Mouse (Mus musculus) ES-E14 (cell line): ENCODE measurements around the gene Tshz2. TPM values are rescaled to one million over a fixed set of nuclear protein-coding genes. Genes with fewer than 3 reads are reported as not detected.
"Not testable (repeated sequence)": the region's sequence is repeated elsewhere in the genome, so short reads cannot be mapped to it uniquely, and the experiment has no call there.

Source experiments
- DNase-seq: peaks from one replicate; pipeline ENCODE4 v3.0.0-alpha.2; 2013; ENCODE audit warnings: low read depth, low spot score
- H3K27ac ChIP-seq: 2 replicates; pipeline ENCODE4 v1.5.1; 2012; ENCODE audit warnings: low read depth, mild to moderate bottlenecking, low read length, moderate library complexity, mixed read lengths; ENCODE audit not compliant: poor library complexity, insufficient read depth, severe bottlenecking
- H3K36me3 ChIP-seq: 2 replicates; pipeline ENCODE4 v1.6.1; 2012; ENCODE audit warnings: mild to moderate bottlenecking, low read length, moderate library complexity, mixed read lengths; ENCODE audit not compliant: control insufficient read depth, poor library complexity, insufficient read depth, severe bottlenecking
- H3K4me1 ChIP-seq, 2 experiments: fragments of 150-350 bp in 1 of 2; sonication (generic) in 1 of 2; 2 replicates each; pipeline ENCODE4 v1.6.1; 2012; ENCODE audit warnings: low read length in 2 of 2, mild to moderate bottlenecking in 1 of 2, mixed read lengths in 1 of 2; ENCODE audit not compliant: control insufficient read depth in 2 of 2, insufficient read depth in 2 of 2, poor library complexity in 1 of 2
- H3K4me3 ChIP-seq, 2 experiments: fragments of 150-350 bp in 1 of 2; sonication (generic) in 1 of 2; 2 replicates each; pipeline ENCODE4 v1.5.1; 2012; ENCODE audit warnings: low read length in 2 of 2, low read depth in 1 of 2, mild to moderate bottlenecking in 1 of 2, mixed read lengths in 1 of 2; ENCODE audit not compliant: insufficient read depth in 1 of 2, poor library complexity in 1 of 2, severe bottlenecking in 1 of 2
- H3K9ac ChIP-seq: 2 replicates; pipeline ENCODE4 v1.6.1; 2012; ENCODE audit warnings: low read depth, mild to moderate bottlenecking, low read length, mixed read lengths; ENCODE audit not compliant: poor library complexity, insufficient read depth, severe bottlenecking
- H3K9me3 ChIP-seq: fragments of 150-350 bp; sonication (generic); 2 replicates; pipeline ENCODE4 v1.6.1; 2012; ENCODE audit warnings: low read depth, mild to moderate bottlenecking, low read length; ENCODE audit not compliant: control insufficient read depth, insufficient read depth
- CHD2 ChIP-seq: IDR thresholded peaks from 2 replicates; pipeline ENCODE4 v1.6.1; 2014; ENCODE audit warnings: mild to moderate bottlenecking, low read depth, low read length, inconsistent platforms
- HCFC1 ChIP-seq: IDR thresholded peaks from 2 replicates; pipeline ENCODE4 v1.6.1; 2012; ENCODE audit warnings: low read length, inconsistent platforms, borderline replicate concordance; ENCODE audit not compliant: insufficient read depth
- MAFK ChIP-seq: IDR thresholded peaks from 2 replicates; pipeline ENCODE4 v1.6.1; 2014; ENCODE audit warnings: mild to moderate bottlenecking, low read depth, low read length, inconsistent platforms; ENCODE audit not compliant: insufficient read depth
- ZC3H11A ChIP-seq: IDR thresholded peaks from 2 replicates; pipeline ENCODE4 v1.6.1; 2012; ENCODE audit warnings: low read depth, mild to moderate bottlenecking, inconsistent platforms, low read length, borderline replicate concordance
- ZNF384 ChIP-seq: IDR thresholded peaks from 2 replicates; pipeline ENCODE4 v1.6.1; 2012; ENCODE audit warnings: low read depth, low read length, inconsistent platforms
- in situ Hi-C, 2 experiments: fragments of 600-800 bp; cut with MboI; formaldehyde crosslinking; loops; one replicate each; pipeline ENCODE4 v1.15.1; 2025; ENCODE audit warnings: low sequenced_read_pairs in 2 of 2, inconsistent platforms in 1 of 2; ENCODE audit not compliant: unreplicated experiment in 2 of 2
- total RNA-seq: library from RNA; depleted of rRNA; stranded (reverse); fragments of 300-350 nt; gene quantifications from 2 replicates; pipeline ENCODE4 v1.2.3, GENCODE M21; 2012

Tshz2 gene
- total RNA-seq, 1 experiment = 0.27 TPM

- no peak for DNase-seq
- in situ Hi-C loops = no loop called here
- TF ChIP-seq CHD2 (no peak), ZNF384 (no peak), MAFK (no peak), HCFC1 (no peak), ZC3H11A (no peak)
- no peaks in the 10 kb centered on the region for H3K36me3 ChIP-seq
- peaks cover 2 to 5% of the 10 kb centered on the region in 2 experiments; a peak in 3 of 4 replicates for H3K4me1 ChIP-seq
- no peak overlapping the region for H3K4me3 ChIP-seq
- H3K9ac ChIP-seq = no peak overlapping the region
- no peaks in the 10 kb centered on the region for H3K9me3 ChIP-seq
- H3K27ac ChIP-seq = no peak overlapping the region
Observed at GRCm38 (mm10) chr2:169778740-169779345, 146.0 kb downstream of the Tshz2 start.

DNA sequence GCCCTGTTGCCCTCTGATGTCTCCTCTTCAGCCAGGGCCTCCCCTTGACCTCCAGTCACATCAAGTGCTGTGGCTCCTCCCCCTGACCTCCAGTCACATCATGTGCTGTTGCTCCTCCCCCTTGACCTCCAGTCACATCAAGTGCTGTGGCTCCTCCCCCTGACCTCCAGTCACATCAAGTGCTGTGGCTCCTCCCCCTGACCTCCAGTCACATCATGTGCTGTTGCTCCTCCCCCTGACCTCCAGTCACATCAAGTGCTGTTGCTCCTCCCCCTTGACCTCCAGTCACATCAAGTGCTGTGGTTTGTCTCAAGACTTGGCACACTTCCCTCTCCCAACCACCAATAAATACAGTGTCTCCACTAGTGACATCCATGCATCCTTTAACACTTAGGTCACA, 148.9 kb downstream of the Tshz2 start:
- H3K9ac ChIP-seq, H3K36me3 ChIP-seq, H3K27ac ChIP-seq, H3K4me3 ChIP-seq, H3K9me3 ChIP-seq, in situ Hi-C loops, H3K4me1 ChIP-seq: not testable (repeated sequence)
- DNase-seq = peak; percentile 45

- H3K4me1 ChIP-seq = peaks cover 2 to 5% of the 10 kb centered on the region in 2 experiments; a peak in 3 of 4 replicates
- TF ChIP-seq ZNF384 (no peak), MAFK (no peak), HCFC1 (no peak), CHD2 (no peak), ZC3H11A (no peak)
- no peaks in the 10 kb centered on the region for H3K9me3 ChIP-seq
- no peaks in the 10 kb centered on the region for H3K36me3 ChIP-seq
- no peak overlapping the region for H3K4me3 ChIP-seq
- no peak overlapping the region for H3K27ac ChIP-seq
- no peak for DNase-seq
- H3K9ac ChIP-seq = no peak overlapping the region
- in situ Hi-C loops = no loop called here
Observed at GRCm38 (mm10) chr2:169782874-169783680, 150.3 kb downstream of the Tshz2 start.

DNA sequence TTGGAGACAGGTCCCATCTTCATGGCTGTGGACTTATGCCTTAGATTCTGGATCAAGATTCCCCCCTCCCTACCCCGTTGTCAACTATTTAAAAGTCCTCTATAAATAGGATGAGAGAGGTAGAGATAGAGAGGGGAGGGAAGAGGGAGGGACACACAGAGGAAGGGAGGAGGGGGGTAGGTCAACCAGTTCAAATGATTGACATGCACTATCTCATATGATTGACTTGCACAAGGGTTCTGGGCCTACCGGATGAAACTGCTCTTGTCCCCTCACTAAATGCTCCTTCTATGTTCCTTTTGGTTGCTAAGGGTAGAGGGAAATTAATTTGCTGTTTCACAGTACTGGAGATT, 150.8 kb downstream of the Tshz2 start:
- H3K4me3 ChIP-seq = no peak overlapping the region
- H3K27ac ChIP-seq = no peak overlapping the region

More for the DNA sequence above, 150.8 kb downstream of the Tshz2 start:
- no peak overlapping the region for H3K9ac ChIP-seq
- H3K36me3 ChIP-seq = no peaks in the 10 kb centered on the region
- H3K9me3 ChIP-seq = no peaks in the 10 kb centered on the region
- TF ChIP-seq ZC3H11A (no peak), HCFC1 (no peak), CHD2 (no peak), MAFK (no peak), ZNF384 (no peak)
- DNase-seq = no peak
- H3K4me1 ChIP-seq = peaks cover 2 to 5% of the 10 kb centered on the region in 2 experiments; a peak in 3 of 4 replicates
- in situ Hi-C loops = no loop called here
